ENCODE assay signal across 9 mouse cellular contexts in genomic region chr3:147853346-147853745, GRCm38 (mm10).
A peak's percentile ranks its signal among the peaks of the same experiment; 100 is the strongest.
DNase-seq lines count a peak whose midpoint lies in the region; ATAC-seq lines count a peak whose summit lies in the region.
"Had no signal": no experiment of that assay in that cellular context is flagged by ENCODE, and none has a peak within 500 bp of the region (broad histone marks: within the 10 kb centered on the region; RNA-seq: fewer than 3 reads in every experiment).

No protein-coding gene starts in this region.

- no peak overlapping the region for H3K4me2 ChIP-seq in embryonic facial prominence, embryonic 14.5 days (ENCODE audit: low read depth, low read length)

- H3K4me1 ChIP-seq in embryonic facial prominence, embryonic 14.5 days (ENCODE audit: control insufficient read depth, insufficient read depth, low read length) = peaks cover 8% of the 10 kb centered on the region
- H3K4me1 ChIP-seq in forebrain, embryonic 10.5 days = no peaks in the 10 kb centered on the region

- no peak for ATAC-seq in embryonic facial prominence, embryonic 14.5 days (ENCODE audit: low read depth)

- no peaks in the 10 kb centered on the region for H3K9me3 ChIP-seq in embryonic facial prominence, embryonic 14.5 days (ENCODE audit: control insufficient read depth, low read length)
- H3K9me3 ChIP-seq in forebrain, embryonic 10.5 days = no peaks in the 10 kb centered on the region

- no peaks in the 10 kb centered on the region for H3K36me3 ChIP-seq in embryonic facial prominence, embryonic 14.5 days (ENCODE audit: control insufficient read depth, insufficient read depth, low read length)
- no peaks in the 10 kb centered on the region for H3K36me3 ChIP-seq in forebrain, embryonic 10.5 days (replicated peaks)

- no peak overlapping the region for H3K4me3 ChIP-seq in embryonic facial prominence, embryonic 14.5 days (ENCODE audit: low read depth, low read length)
- H3K4me3 ChIP-seq in forebrain, embryonic 10.5 days = no peak overlapping the region
- H3K4me3 ChIP-seq: erythroblast, embryonic 14.5 days had no signal

- H3K9ac ChIP-seq in embryonic facial prominence, embryonic 14.5 days (ENCODE audit: low read depth, low read length) = no peak overlapping the region

- H3K27me3 ChIP-seq in embryonic facial prominence, embryonic 14.5 days (replicated peaks; ENCODE audit: control insufficient read depth, insufficient read depth, low read length) = no peaks in the 10 kb centered on the region
- H3K27me3 ChIP-seq in forebrain, embryonic 10.5 days (ENCODE audit: poor library complexity, severe bottlenecking) = no peaks in the 10 kb centered on the region

- 36% methylated on average over 4 of the region's 4 CpGs for WGBS in embryonic facial prominence, embryonic 14.5 days
- 93% methylated on average over 4 of the region's 4 CpGs for WGBS in forebrain, embryonic 10.5 days

- H3K27ac ChIP-seq in embryonic facial prominence, embryonic 14.5 days (replicated peaks; ENCODE audit: low read depth, low read length) = no peak overlapping the region; the same call in 1 of the 2 replicates
- no peak overlapping the region for H3K27ac ChIP-seq in forebrain, embryonic 10.5 days

- peak; percentile 40 for DNase-seq in kidney, postnatal 10 days
- no peak for DNase-seq in kidney, adult 8-10 months
- peak; percentile 97 for DNase-seq in 3T3-L1 (ENCODE audit: low read depth, low spot score)
- DNase-seq in Muller cell, postnatal 12 days (ENCODE audit: inconsistent ontology term) = peak; percentile 75
- peak; percentile 82 for DNase-seq in embryonic facial prominence, embryonic 14.5 days (ENCODE audit: low spot score)
- DNase-seq in right cerebral cortex, postnatal 10 days (ENCODE audit: low spot score in 2 of 2) = no peak
- DNase-seq in layer of hippocampus, postnatal 25 days (ENCODE audit: extremely low spot score in 1 of 2, low spot score in 1 of 2) = no peak
- DNase-seq in forebrain, embryonic 10.5 days (ENCODE audit: extremely low spot score, low spot score) = no peak

Comparison
In these comparisons a context has a peak if more than half of its experiments do, and no peak if none do; other contexts are left out.
1. DNase-seq: peak in kidney, postnatal 10 days (single experiment), 3T3-L1 (single experiment), Muller cell, postnatal 12 days (single experiment) and embryonic facial prominence, embryonic 14.5 days (single experiment); none in kidney, adult 8-10 months (0 of 2), right cerebral cortex, postnatal 10 days (0 of 2), layer of hippocampus, postnatal 25 days (0 of 2) and forebrain, embryonic 10.5 days (single experiment).